Mouse (Mus musculus) granulocyte monocyte progenitor cell, adult 5-6 weeks (primary cell): Measurements from ENCODE around the gene Cox6a1. TPM values are rescaled to one million over a fixed set of nuclear protein-coding genes. Genes with fewer than 3 reads are reported as not detected.

Source experiments
- ATAC-seq: replicated peaks from 2 replicates; pipeline ENCODE4 v1.8.0; 2016; ENCODE audit warnings: mild to moderate bottlenecking, moderate TSS enrichment, inconsistent platforms; ENCODE audit not compliant: poor library complexity, severe bottlenecking
- total RNA-seq, 2 experiments: library from RNA; stranded (forward) in 1 of 2; stranded (reverse) in 1 of 2; fragments of 200-712, 200-1000 nt in 1 of 2; fragments of >200 nt in 1 of 2; fragmentation: Nextera tagmentation in 1 of 2; gene quantifications; 2 replicates each; pipeline ENCODE4 v1.2.3; 2014 to 2017

Cox6a1 gene
- total RNA-seq, 2 experiments from 2014 or later = 56.7 to 446 TPM

DNA sequence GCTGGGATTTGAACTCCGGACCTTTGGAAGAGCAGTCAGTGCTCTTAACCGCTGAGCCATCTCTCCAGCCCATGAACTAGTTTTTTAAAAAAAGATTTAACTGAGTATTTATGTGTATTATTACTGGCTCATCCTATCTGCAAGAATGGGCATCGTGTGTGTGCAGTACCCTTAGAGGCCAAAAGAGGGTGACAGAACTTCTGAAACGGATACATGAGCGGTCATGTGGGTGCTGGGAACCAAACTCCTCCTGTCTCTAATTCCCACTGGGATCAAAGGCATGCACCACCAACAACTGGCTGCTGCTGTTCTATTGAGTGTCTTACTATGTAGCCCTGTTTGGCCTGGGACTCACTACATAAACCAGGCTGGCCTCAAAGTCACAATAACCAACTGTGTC lies 2.6 kb upstream of the Cox6a1 start:
- ATAC-seq = no peak

DNA sequence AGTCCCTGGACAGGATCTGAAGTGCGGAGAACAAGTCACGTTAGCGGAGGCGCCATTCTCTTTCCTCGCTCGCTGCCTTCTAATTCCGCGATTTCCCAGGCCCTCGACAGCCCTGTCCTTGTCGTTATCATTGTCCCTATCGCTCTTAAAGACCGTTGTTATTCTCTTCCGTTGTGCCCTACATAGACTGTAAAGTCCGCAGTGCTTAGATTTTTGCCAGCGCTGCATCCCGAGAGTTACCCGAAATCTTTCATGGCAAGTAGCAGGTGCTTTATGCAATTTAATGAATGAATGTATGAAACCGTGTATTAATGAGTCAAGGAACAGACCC lies 409 bp upstream of the Cox6a1 start:
- peak; percentile 4; the same call in 1 of the 2 replicates for ATAC-seq

- ATAC-seq = peak; percentile 70
Observed at GRCm38 (mm10) chr5:115347564-115347963, 1.2 kb downstream of the Cox6a1 start.

DNA sequence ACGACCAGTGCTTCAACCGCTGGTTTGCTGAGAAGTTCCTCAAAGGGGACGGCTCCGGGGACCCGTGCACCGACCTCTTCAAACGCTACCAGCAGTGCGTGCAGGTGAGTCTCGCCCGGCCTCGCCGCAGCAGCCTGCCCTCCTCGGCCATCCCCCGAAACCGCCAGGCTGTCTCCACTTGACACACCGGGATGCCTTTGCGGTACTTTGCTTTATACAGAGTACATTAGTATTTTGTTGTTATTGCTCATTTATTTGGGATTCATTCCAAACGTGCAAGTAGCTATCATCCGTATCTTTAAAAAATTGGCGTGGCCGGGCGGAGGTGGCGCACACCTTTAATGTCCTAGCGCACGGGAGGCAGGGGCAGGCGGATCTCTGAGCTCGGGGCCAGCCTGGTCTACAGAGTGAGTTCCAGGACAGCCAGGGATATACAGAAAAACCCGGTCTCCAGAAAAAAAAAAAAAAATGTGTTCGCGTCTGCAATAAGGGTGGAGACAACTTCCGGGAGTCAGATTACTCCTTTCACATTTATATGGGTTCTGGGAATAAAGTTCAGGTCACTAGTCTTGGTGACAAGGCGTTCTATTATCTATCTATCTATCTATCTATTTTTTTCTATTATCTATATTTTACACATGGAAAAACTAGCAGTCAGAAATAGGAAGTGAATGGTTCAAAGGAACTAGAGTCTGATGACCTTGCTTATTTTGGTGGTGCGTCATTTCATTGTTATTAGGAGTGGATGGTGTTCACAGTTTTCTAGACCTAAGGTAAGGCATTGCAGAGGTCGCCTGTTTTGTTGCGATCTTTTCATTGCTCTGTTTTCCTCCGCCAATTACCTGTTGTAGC lies 7.2 kb downstream of the Cox6a1 start:
- ATAC-seq = no peak

GRCm38 (mm10) chr5:115340577-115341313 lies 8.0 kb downstream of the Cox6a1 start, which contains the start of the genes Gatc and Triap1:
TSS of gene Gatc (minus strand) at chr5:115341178.
TSS of gene Triap1 (plus strand) at chr5:115341225.
- ATAC-seq = peak; percentile 95

DNA sequence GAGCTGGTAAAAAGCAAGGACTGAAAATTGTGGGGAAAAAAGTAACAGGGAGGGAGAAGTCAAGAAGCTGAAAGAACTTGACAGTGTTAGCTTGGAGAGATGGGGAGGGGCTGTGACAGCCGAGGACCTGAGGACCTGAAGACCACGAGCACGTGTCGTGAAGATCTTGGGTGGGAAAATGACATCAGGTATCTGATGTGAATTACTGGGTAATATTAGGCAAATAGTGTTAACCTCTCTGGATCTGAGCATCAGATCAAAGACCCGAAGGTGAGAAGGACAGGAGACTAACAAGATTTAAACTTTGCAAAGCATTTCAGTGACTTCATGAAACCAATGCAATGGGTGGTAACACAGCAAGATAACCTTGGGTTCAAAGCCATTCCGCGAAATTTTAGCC lies 8.8 kb downstream of the Cox6a1 start:
- ATAC-seq = no peak

DNA sequence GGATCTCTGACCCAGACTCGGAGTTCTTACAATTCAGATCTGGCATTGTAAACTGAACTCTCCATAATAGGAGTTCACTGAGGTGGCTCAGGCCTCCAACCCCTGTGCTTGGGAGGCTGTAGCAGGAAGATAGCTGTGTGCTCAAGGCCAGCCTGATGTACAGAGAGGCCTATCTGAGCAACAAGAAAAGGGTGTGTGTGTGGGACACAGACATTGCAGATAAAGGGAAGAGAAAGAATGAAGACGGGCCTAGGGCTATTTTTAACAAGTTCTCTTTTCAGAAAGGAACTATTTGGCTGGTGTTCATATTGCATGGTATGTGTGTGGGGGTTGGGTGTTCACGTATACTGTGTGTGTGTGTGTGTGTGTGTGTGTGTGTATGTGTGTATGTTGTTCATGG lies 15.2 kb downstream of the Cox6a1 start:
- peak; percentile 47 for ATAC-seq

- ATAC-seq = no peak
Observed at GRCm38 (mm10) chr5:115330955-115331354, 17.8 kb downstream of the Cox6a1 start.

- ATAC-seq = 0 out of 2 replicates have a peak, but pooled peaks have one; percentile 26
Observed at GRCm38 (mm10) chr5:115327610-115328548, 20.9 kb downstream of the Cox6a1 start.

DNA sequence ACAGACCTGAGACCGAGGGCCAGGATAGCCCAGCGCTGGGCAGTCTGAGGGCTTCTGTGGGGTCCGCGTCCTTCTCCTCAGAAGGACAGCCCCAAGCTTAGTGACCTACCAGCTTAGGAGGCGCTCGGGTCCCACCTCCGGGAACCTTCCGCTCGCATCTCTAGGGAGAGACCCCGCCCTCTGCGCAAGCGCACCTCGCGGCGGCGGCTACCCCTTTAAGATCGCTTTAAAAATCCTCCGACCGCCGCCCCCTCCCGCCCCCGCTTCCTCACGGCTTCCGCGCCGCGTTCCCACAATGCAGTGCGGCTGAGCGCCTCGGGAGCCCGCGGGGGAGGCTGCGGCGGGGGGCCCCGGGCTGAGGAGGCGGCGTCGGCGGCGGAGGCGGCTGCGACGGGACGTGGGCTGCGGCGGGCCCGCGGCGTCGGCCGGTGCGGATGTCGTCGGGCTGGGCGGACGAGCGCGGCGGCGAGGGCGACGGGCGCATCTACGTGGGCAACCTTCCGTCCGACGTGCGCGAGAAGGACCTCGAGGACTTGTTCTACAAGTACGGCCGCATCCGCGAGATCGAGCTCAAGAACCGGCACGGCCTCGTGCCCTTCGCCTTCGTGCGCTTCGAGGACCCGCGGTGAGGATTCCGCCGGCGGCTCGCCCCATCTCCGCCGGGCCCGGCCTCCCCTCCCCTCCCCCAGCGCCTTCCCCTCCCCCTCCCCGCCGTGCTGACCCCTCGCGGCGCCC lies 21.7 kb downstream of the Cox6a1 start, which contains the start of gene Srsf9:
Srsf9 (plus strand) TSS at position 303 of the 735 bp plus-strand sequence.
- ATAC-seq = peak; percentile 89

GRCm38 (mm10) chr5:115326256-115326831 lies 22.4 kb downstream of the Cox6a1 start:
- peak; percentile 51 for ATAC-seq

GRCm38 (mm10) chr5:115319004-115319940 lies 29.5 kb downstream of the Cox6a1 start:
- peak; percentile 97 for ATAC-seq

DNA sequence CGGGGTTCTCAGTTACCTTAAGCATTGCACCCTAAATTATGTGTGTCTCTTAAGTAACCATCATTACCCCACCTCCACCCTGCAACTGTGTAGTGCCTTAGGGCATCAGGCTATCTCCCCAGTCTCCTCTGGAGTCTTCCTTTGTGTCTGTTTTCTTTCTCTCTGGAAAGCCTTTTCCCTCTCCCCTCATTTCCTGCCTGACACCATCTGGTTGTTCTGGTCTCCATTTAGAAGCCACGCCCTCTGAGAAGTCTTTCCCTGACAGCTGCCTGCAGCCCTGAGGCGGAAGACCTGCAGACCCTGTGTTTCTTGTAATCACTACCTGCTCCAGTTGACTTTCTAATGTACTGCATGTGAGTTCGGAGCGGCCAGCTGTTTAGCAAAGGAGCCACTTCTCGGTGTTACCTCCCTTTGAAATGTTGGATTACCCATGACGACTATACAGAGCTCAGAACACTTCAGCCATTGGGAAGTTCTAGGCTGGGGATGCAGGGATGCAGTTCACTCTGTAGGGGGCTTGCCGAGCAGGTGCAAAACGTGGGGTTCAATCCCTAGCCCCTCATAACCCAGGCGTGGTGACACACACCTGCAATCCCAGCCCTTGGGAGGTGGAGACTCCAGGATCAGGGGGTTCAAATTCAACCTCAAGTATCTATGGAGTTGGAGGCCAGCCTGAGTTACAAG lies 31.0 kb downstream of the Cox6a1 start:
- no peak for ATAC-seq

- no peak for ATAC-seq
Observed at GRCm38 (mm10) chr5:115316968-115317644, 31.7 kb downstream of the Cox6a1 start.

- ATAC-seq = no peak
Observed at GRCm38 (mm10) chr5:115313668-115313943, 35.2 kb downstream of the Cox6a1 start.

DNA sequence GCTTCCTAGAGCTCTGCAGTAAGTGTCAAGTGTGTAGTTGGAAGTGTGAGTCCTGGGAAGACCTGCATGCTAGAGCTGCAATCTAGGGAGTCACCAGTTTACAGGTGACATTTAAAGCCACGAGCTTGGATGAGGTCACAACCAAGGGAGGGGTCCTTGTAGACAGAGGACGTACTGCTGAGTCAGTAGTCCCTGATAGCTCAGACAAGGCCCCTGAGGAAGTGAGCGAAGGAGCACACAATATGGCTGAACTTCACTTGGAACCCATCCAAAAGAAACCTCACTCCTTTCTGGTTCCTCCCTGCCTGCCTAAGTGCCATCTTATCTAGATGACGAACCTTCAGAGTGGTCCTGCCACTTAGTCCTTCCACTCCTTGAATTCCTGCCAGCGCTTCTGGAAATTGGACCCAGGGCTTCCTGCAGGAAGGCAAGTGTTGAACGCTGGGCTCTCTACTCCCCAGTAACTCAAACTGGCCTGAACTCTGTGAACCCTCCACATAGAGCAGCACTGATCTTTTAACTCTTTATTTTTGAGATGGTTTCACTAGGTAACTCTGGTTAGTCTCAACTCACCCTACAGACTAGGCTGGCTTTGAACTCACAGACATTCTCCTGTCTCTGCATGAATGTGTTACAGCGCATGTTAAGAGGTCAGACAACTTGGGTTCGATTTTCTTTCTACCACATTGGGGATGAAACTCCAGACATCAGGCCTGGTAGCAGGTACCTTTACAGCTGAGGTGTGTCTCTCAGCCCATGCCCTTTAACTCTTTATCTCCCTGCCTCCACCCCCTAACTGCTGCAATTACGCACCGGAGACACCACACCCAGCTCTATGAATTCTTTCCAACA lies 35.7 kb downstream of the Cox6a1 start:
- peak; percentile 81 for ATAC-seq
